Mouse (Mus musculus) erythroblast, embryonic 14.5 days (primary cell): ENCODE results near the gene Car12. TPM values are rescaled to one million over a fixed set of nuclear protein-coding genes. Genes with fewer than 3 reads are reported as not detected.
A peak's percentile ranks its signal among the peaks of the same experiment; 100 is the strongest.

Source experiments
- H3K27me3 ChIP-seq: 2 replicates; pipeline ENCODE4 v1.6.1; 2012; ENCODE audit warnings: inconsistent platforms; ENCODE audit not compliant: control insufficient read depth
- H3K36me3 ChIP-seq: 2 replicates; pipeline ENCODE4 v1.6.1; 2012; ENCODE audit warnings: mild to moderate bottlenecking, inconsistent platforms; ENCODE audit not compliant: control insufficient read depth
- H3K4me1 ChIP-seq: 2 replicates; pipeline ENCODE4 v1.6.1; 2012; ENCODE audit warnings: inconsistent platforms; ENCODE audit not compliant: control insufficient read depth
- H3K4me3 ChIP-seq: replicated peaks from 2 replicates; pipeline ENCODE3; 2012; ENCODE audit warnings: moderate library complexity, mild to moderate bottlenecking, inconsistent platforms
- H3K9me3 ChIP-seq: 2 replicates; pipeline ENCODE4 v1.6.1; 2012; ENCODE audit warnings: low read length, inconsistent platforms, mixed read lengths; ENCODE audit not compliant: control insufficient read depth
- GATA1 ChIP-seq: IDR thresholded peaks from 2 replicates; pipeline ENCODE4 v1.6.1; 2012; ENCODE audit warnings: low read length, inconsistent platforms, mixed read lengths
- TAL1 ChIP-seq: IDR thresholded peaks from 3 replicates; pipeline ENCODE4 v1.6.1; 2012; ENCODE audit warnings: low read length, inconsistent platforms, mixed read lengths
- polyA plus RNA-seq: library from polyadenylated mRNA; stranded (reverse); fragments of >175 nt; gene quantifications from 2 replicates; pipeline ENCODE4 v1.2.3, GENCODE M21; 2012

Gene Car12
- polyA plus RNA-seq: 0.02 TPM in 1 of 2 replicates, not detected in the other

GRCm38 (mm10) chr9:66713135-66714021 is at the start of gene Car12:
Car12 (plus strand) TSS chr9:66713686.
- TF ChIP-seq GATA1 (no peak), TAL1 (no peak)
- Histone ChIP-seq H3K27me3 (peaks cover 42% of the 10 kb centered on the region), H3K36me3 (no peaks in the 10 kb centered on the region), H3K4me1 (peaks cover 7% of the 10 kb centered on the region), H3K9me3 (no peaks in the 10 kb centered on the region), H3K4me3 (peak within 1 kb of the TSS; percentile 36)

GRCm38 (mm10) chr9:66663764-66664163 is 49.7 kb upstream of the Car12 start:
- Histone ChIP-seq H3K4me1 (no peaks in the 10 kb centered on the region), H3K9me3 (no peaks in the 10 kb centered on the region), H3K27me3 (no peaks in the 10 kb centered on the region), H3K36me3 (no peaks in the 10 kb centered on the region), H3K4me3 (no peak overlapping the region)
- TF ChIP-seq TAL1: no peak
- no peak for TF ChIP-seq GATA1

GRCm38 (mm10) chr9:66664561-66664960 is 48.9 kb upstream of the Car12 start:
- Histone ChIP-seq H3K36me3 (no peaks in the 10 kb centered on the region), H3K4me1 (no peaks in the 10 kb centered on the region), H3K9me3 (no peaks in the 10 kb centered on the region), H3K4me3 (no peak overlapping the region), H3K27me3 (no peaks in the 10 kb centered on the region)
- TF ChIP-seq TAL1: no peak
- no peak for TF ChIP-seq GATA1

GRCm38 (mm10) chr9:66666153-66666552 is 47.3 kb upstream of the Car12 start:
- Histone ChIP-seq H3K36me3 (no peaks in the 10 kb centered on the region), H3K9me3 (no peaks in the 10 kb centered on the region), H3K4me3 (no peak overlapping the region), H3K27me3 (no peaks in the 10 kb centered on the region), H3K4me1 (no peaks in the 10 kb centered on the region)
- TF ChIP-seq TAL1: no peak
- TF ChIP-seq GATA1: no peak

GRCm38 (mm10) chr9:66667046-66667445 is 46.4 kb upstream of the Car12 start:
- Histone ChIP-seq H3K4me1 (no peaks in the 10 kb centered on the region), H3K4me3 (no peak overlapping the region), H3K27me3 (no peaks in the 10 kb centered on the region), H3K36me3 (no peaks in the 10 kb centered on the region), H3K9me3 (no peaks in the 10 kb centered on the region)
- TF ChIP-seq TAL1 (no peak), GATA1 (no peak)

GRCm38 (mm10) chr9:66667868-66668267 is 45.6 kb upstream of the Car12 start:
- Histone ChIP-seq H3K27me3 (no peaks in the 10 kb centered on the region), H3K4me3 (no peak overlapping the region), H3K9me3 (no peaks in the 10 kb centered on the region), H3K4me1 (no peaks in the 10 kb centered on the region), H3K36me3 (no peaks in the 10 kb centered on the region)
- no peak for TF ChIP-seq TAL1
- TF ChIP-seq GATA1: no peak

GRCm38 (mm10) chr9:66669561-66670078 is 43.9 kb upstream of the Car12 start:
- Histone ChIP-seq H3K36me3 (no peaks in the 10 kb centered on the region), H3K4me1 (no peaks in the 10 kb centered on the region), H3K9me3 (no peaks in the 10 kb centered on the region), H3K27me3 (no peaks in the 10 kb centered on the region), H3K4me3 (no peak overlapping the region)
- TF ChIP-seq TAL1: no peak
- no peak for TF ChIP-seq GATA1

GRCm38 (mm10) chr9:66673771-66674170 is 39.7 kb upstream of the Car12 start:
- no peak for TF ChIP-seq GATA1
- no peak for TF ChIP-seq TAL1
- Histone ChIP-seq H3K4me3 (no peak overlapping the region), H3K4me1 (no peaks in the 10 kb centered on the region), H3K36me3 (no peaks in the 10 kb centered on the region), H3K9me3 (no peaks in the 10 kb centered on the region), H3K27me3 (no peaks in the 10 kb centered on the region)

GRCm38 (mm10) chr9:66675566-66675965 is 37.9 kb upstream of the Car12 start:
- no peaks in the 10 kb centered on the region for H3K36me3 ChIP-seq
- TF ChIP-seq TAL1: no peak
- TF ChIP-seq GATA1: no peak
- H3K9me3 ChIP-seq: no peaks in the 10 kb centered on the region

More at GRCm38 (mm10) chr9:66675566-66675965, 37.9 kb upstream of the Car12 start:
- Histone ChIP-seq H3K27me3 (no peaks in the 10 kb centered on the region), H3K4me1 (no peaks in the 10 kb centered on the region), H3K4me3 (no peak overlapping the region)
